Mouse (Mus musculus): Measurements from ENCODE around the gene Echdc3. TPM values are rescaled to one million over a fixed set of nuclear protein-coding genes. Genes with fewer than 3 reads are reported as not detected.
A peak's percentile ranks its signal among the peaks of the same experiment; 100 is the strongest.

Gene Echdc3
- polyA plus RNA-seq, 1 experiment from 2014 or later = 2.9 TPM

DNA sequence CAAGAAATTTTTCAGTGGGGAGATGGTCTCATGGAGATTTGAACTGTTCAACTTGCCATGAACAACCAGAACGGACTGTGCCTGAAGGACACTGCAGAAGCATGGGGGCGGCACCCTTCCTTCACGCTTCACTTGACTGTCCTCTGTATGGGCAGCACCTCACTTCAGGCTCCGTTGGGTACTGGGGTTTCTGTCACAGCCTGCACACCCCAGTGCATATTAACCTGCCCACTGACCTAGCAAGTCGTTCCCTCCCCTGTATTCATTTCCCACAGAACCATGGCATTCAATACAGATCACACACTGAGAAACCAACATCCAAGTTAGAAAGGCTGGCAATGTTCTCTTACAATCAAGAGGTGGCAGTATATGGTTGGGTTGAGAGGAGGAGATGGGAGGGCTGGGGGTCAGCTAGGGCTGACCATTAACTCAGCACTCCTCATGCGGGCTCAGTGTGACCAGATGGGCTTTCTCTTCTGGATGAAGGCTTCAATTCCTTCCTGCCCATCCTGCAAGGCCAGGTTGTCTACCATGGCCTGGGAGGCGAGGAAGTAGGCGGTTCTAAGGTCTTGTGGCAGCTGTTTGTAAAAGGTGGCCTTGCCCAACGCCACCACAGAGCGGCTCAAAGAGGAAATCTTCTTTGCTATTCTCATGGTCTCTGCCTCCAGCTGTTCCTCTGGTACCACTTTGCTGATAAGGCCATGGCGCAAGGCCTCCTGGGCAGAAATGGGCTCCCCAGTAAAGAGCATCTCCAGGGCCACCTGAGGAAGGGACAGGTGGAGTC lies 23.8 kb downstream of the Echdc3 start:
- Histone ChIP-seq H3K9me3 (no peaks in the 10 kb centered on the region), H3K27me3 (no peaks in the 10 kb centered on the region), H3K4me3 (replicated peaks) (no peak overlapping the region), H3K4me1 (peaks cover 7% of the 10 kb centered on the region; the same call in 1 of the 2 replicates), H3K27ac (no peak overlapping the region), H3K4me2 (no peak overlapping the region), H3K9ac (no peak overlapping the region), H3K36me3 (replicated peaks) (no peaks in the 10 kb centered on the region)
- no peak for ATAC-seq (ENCODE audit: low FRiP score)
- 80% methylated on average over 11 of the region's 11 CpGs for WGBS

DNA sequence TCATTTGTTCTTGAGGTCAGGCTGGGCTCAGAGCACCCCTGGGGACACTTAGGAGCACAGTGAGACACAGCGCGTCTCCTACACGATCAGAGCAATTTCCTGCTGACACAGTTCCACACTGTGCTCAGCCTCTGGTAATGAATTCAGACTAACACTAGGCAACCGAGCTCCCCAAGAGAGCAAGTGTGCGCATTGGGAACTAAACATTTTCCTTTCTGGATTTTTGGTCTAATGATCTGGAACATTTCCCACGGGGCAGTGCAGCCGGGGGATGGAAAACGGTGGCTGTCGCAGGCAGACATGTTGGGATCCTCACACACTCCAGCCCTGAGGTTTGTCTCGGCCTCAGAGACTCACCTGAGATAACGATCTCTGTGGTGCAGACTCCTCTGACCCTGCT lies 25.4 kb downstream of the Echdc3 start:
- H3K27me3 ChIP-seq = no peaks in the 10 kb centered on the region
- H3K9ac ChIP-seq = no peak overlapping the region
- H3K27ac ChIP-seq = no peak overlapping the region
- no peaks in the 10 kb centered on the region for H3K36me3 ChIP-seq (replicated peaks)
- H3K4me3 ChIP-seq (replicated peaks) = no peak overlapping the region
- H3K4me2 ChIP-seq = no peak overlapping the region
- peaks cover 7% of the 10 kb centered on the region; the same call in 1 of the 2 replicates for H3K4me1 ChIP-seq
- no peak for ATAC-seq (ENCODE audit: low FRiP score)
- 76% methylated on average over 11 of the region's 11 CpGs for WGBS
- no peaks in the 10 kb centered on the region for H3K9me3 ChIP-seq

- no peaks in the 10 kb centered on the region for H3K9me3 ChIP-seq
- 66% methylated on average over 4 of the region's 4 CpGs for WGBS
- H3K4me2 ChIP-seq = no peak overlapping the region
- H3K27me3 ChIP-seq = no peaks in the 10 kb centered on the region
- H3K4me3 ChIP-seq (replicated peaks) = no peak overlapping the region
- peaks cover 7% of the 10 kb centered on the region; the same call in 1 of the 2 replicates for H3K4me1 ChIP-seq
- H3K9ac ChIP-seq = no peak overlapping the region
- ATAC-seq (ENCODE audit: low FRiP score) = no peak
- no peak overlapping the region for H3K27ac ChIP-seq
- H3K36me3 ChIP-seq (replicated peaks) = no peaks in the 10 kb centered on the region
Observed at GRCm38 (mm10) chr2:6186913-6187312, 25.9 kb downstream of the Echdc3 start.

GRCm38 (mm10) chr2:6179749-6180117 lies 33.1 kb downstream of the Echdc3 start:
- H3K9me3 ChIP-seq = no peaks in the 10 kb centered on the region
- H3K27me3 ChIP-seq = no peaks in the 10 kb centered on the region
- H3K36me3 ChIP-seq (replicated peaks) = no peaks in the 10 kb centered on the region
- H3K4me1 ChIP-seq = no peaks in the 10 kb centered on the region
- no peak overlapping the region for H3K4me3 ChIP-seq (replicated peaks)
- H3K4me2 ChIP-seq = no peak overlapping the region
- H3K27ac ChIP-seq = no peak overlapping the region
- ATAC-seq (ENCODE audit: low FRiP score) = no peak
- 90% methylated on average over 1 of the region's 1 CpGs for WGBS
- H3K9ac ChIP-seq = no peak overlapping the region

- H3K36me3 ChIP-seq (replicated peaks) = no peaks in the 10 kb centered on the region
- no peaks in the 10 kb centered on the region for H3K27me3 ChIP-seq
- no peak overlapping the region for H3K9ac ChIP-seq
- 88% methylated on average over 16 of the region's 16 CpGs for WGBS
- H3K4me1 ChIP-seq = no peaks in the 10 kb centered on the region
- H3K27ac ChIP-seq = no peak overlapping the region
- ATAC-seq (ENCODE audit: low FRiP score) = no peak
- no peak overlapping the region for H3K4me2 ChIP-seq
- H3K4me3 ChIP-seq (replicated peaks) = no peak overlapping the region
- H3K9me3 ChIP-seq = no peaks in the 10 kb centered on the region
Observed at GRCm38 (mm10) chr2:6178901-6179748, 33.7 kb downstream of the Echdc3 start.

DNA sequence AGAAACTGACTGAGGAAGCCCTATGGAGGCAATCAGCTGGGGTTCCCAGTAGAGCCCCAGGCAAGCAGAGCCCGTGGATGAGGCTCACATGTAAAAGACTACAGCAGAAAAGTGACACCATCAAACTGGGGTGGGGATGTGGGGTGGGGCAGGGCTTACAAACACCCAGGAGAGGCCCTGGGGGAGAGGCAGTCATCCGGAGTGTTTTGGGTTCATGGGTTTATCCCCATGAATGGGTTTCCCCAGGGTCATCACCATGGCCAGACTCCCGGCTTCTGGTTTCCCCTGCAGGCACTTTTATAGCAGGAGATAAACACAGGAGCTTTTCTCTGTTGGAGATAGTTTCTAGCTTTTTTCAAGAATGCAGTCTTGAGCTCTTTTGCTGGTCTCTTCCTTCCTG lies 39.8 kb downstream of the Echdc3 start:
- no peak overlapping the region for H3K27ac ChIP-seq
- WGBS = 53% methylated on average over 3 of the region's 3 CpGs

DNA sequence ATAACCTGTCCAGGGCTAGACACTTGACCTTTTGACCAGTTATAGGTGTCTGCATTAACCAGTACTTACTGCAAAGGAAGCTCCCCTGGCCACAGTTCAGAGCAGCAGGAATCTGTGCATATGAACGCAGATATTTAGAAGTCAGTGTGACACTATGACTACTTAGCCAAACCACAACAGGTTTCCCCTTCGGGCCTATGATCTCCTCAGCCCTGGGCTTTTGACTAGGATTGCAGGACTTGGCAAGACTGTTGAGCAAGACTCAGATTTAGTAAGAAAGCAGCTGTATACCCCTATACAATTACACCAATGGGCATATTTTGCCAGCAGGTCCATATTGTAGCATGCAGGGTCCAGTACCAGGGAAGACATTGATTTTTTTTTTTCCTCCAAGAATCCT lies 44.3 kb downstream of the Echdc3 start:
- 84% methylated on average over 2 of the region's 2 CpGs for WGBS
- Histone ChIP-seq H3K27ac (no peak overlapping the region), H3K4me3 (replicated peaks) (no peak overlapping the region), H3K9me3 (no peaks in the 10 kb centered on the region), H3K36me3 (replicated peaks) (no peaks in the 10 kb centered on the region), H3K27me3 (no peaks in the 10 kb centered on the region), H3K9ac (no peak overlapping the region), H3K4me1 (no peaks in the 10 kb centered on the region), H3K4me2 (no peak overlapping the region)
- ATAC-seq (ENCODE audit: low FRiP score) = no peak

More for the DNA sequence above, 39.8 kb downstream of the Echdc3 start:
- Histone ChIP-seq H3K4me3 (replicated peaks) (no peak overlapping the region), H3K4me1 (no peaks in the 10 kb centered on the region), H3K9ac (no peak overlapping the region), H3K4me2 (no peak overlapping the region), H3K36me3 (replicated peaks) (no peaks in the 10 kb centered on the region), H3K9me3 (no peaks in the 10 kb centered on the region), H3K27me3 (no peaks in the 10 kb centered on the region)
- ATAC-seq (ENCODE audit: low FRiP score) = no peak

GRCm38 (mm10) chr2:6167843-6168558 lies 44.8 kb downstream of the Echdc3 start:
- H3K36me3 ChIP-seq (replicated peaks) = no peaks in the 10 kb centered on the region
- no peak overlapping the region for H3K4me3 ChIP-seq (replicated peaks)
- ATAC-seq (ENCODE audit: low FRiP score) = peak; percentile 61; the same call in 1 of the 2 replicates
- 22% methylated on average over 5 of the region's 5 CpGs for WGBS
- no peak overlapping the region for H3K4me2 ChIP-seq
- no peaks in the 10 kb centered on the region for H3K9me3 ChIP-seq
- H3K4me1 ChIP-seq = no peaks in the 10 kb centered on the region
- H3K27me3 ChIP-seq = no peaks in the 10 kb centered on the region
- H3K9ac ChIP-seq = no peak overlapping the region
- no peak overlapping the region for H3K27ac ChIP-seq

- 85% methylated on average over 6 of the region's 6 CpGs for WGBS
- H3K36me3 ChIP-seq (replicated peaks) = no peaks in the 10 kb centered on the region
- no peaks in the 10 kb centered on the region for H3K9me3 ChIP-seq
- no peak overlapping the region for H3K4me3 ChIP-seq (replicated peaks)
- no peaks in the 10 kb centered on the region for H3K4me1 ChIP-seq
- no peak overlapping the region for H3K4me2 ChIP-seq
- no peak overlapping the region for H3K9ac ChIP-seq
- H3K27ac ChIP-seq = no peak overlapping the region
- no peaks in the 10 kb centered on the region for H3K27me3 ChIP-seq
- ATAC-seq (ENCODE audit: low FRiP score) = no peak
Observed at GRCm38 (mm10) chr2:6165771-6166170, 47.1 kb downstream of the Echdc3 start.

DNA sequence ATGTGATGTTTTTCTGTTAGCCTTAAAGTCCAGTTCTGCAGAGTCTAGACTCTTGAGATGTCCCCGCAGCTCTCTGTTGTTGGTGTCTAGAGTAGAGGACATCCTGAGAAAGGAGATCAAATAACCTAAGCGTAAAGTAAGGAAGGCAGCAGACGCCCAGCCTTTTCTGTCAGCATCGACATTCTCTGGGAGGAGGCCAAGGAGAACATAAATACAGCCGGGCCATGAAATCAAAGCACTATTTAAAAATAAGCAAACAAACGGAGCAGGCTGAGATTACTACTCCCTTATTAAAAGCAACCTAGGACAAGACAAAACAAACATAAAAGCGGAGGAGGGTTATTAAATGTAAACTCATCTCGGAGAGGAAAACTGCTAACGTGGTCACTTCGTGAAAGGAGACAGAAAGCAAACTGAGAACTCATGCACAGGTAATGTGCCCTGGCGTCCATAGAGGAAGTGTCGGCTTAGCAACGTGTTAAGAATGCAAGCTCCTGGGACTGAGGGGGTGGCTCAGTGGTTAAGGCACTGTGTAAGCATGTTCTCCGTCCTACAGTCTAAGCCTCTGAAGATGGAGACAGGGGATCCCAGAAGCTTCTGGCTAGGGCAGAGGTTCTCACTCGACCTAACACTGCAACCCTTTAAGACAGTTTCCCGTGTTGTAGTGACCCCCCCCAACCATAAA lies 48.1 kb downstream of the Echdc3 start:
- 80% methylated on average over 16 of the region's 16 CpGs for WGBS
- Histone ChIP-seq H3K4me1 (no peaks in the 10 kb centered on the region), H3K9ac (no peak overlapping the region), H3K9me3 (no peaks in the 10 kb centered on the region), H3K27ac (no peak overlapping the region), H3K4me2 (no peak overlapping the region), H3K4me3 (replicated peaks) (no peak overlapping the region), H3K27me3 (no peaks in the 10 kb centered on the region), H3K36me3 (replicated peaks) (no peaks in the 10 kb centered on the region)
- ATAC-seq (ENCODE audit: low FRiP score) = no peak

DNA sequence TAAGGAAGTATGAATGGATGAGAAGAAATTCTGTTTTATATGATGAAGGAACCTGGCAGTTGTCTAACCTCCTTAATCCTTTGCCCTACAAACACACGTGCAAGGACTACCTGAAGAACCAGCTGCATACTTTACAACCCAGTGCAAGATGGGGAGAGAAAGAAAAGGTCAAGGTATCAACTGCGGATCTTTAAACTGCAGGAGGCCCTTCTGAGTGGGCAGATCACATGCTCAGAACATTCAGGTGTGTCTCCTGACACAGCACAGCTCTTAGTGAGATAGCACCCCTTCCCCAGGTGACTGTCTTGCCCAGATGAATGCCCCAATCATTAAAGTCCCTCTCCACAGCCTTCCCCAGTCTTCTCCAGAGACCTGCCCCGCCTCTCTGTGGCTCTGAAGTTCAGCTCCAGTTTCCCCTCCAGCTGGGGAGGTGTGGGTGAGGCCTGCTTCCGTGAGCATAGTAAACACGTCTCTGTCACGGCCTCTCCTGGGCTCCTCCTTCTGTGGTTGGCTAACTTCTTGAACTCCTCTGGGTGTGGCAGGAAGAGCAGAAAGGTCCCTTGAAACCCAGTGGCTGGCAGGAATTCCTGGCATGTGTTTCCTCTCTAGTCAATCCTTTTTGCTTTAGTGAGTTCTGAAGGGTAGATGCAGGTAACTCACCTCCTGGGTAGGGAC lies 50.3 kb downstream of the Echdc3 start:
- no peak overlapping the region for H3K27ac ChIP-seq
- ATAC-seq (ENCODE audit: low FRiP score) = no peak
- H3K4me3 ChIP-seq (replicated peaks) = no peak overlapping the region
- no peaks in the 10 kb centered on the region for H3K27me3 ChIP-seq
- WGBS = 61% methylated on average over 6 of the region's 6 CpGs
- H3K4me1 ChIP-seq = no peaks in the 10 kb centered on the region
- no peaks in the 10 kb centered on the region for H3K9me3 ChIP-seq
- H3K9ac ChIP-seq = no peak overlapping the region
- no peak overlapping the region for H3K4me2 ChIP-seq
- H3K36me3 ChIP-seq (replicated peaks) = no peaks in the 10 kb centered on the region
